Mouse (Mus musculus): ENCODE data around the gene Gpr37l1.

Gene Gpr37l1

DNA sequence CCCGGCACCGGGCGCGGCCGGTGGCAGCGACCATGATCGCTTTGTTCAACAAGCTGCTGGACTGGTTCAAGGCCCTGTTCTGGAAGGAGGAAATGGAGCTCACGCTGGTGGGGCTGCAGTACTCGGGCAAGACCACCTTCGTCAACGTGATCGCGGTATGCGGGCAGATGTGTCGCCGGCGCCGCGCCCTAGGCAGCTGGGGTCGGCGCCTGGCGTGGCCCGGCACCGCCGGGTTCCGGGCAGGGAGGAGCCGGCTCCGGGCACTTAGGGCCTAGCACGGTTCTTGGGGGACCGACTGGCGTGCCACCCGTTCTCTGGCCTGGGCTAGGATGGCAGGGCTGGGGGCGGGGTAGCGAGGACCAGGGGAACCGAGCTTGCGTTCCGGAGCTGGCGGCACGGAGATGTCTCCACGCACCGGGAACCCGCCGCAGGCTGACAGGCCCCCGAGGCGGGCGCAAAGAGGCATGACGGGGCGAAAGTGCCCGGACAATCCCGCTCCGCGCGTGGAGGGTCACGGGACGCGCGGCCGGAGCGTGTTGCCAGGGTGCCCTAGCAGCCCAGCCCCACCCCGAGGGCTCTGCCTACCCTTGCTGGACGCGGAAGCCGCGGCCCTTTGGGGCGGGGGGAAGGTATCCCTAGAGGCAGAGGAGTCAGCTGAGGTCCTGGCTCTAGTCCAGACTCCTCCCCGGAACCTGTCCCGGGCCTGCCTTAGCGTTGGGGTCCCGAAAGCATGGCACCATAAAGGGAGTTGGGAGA is 20.4 kb downstream of the Gpr37l1 start:
- DNase-seq, result peak; percentile 89

DNA sequence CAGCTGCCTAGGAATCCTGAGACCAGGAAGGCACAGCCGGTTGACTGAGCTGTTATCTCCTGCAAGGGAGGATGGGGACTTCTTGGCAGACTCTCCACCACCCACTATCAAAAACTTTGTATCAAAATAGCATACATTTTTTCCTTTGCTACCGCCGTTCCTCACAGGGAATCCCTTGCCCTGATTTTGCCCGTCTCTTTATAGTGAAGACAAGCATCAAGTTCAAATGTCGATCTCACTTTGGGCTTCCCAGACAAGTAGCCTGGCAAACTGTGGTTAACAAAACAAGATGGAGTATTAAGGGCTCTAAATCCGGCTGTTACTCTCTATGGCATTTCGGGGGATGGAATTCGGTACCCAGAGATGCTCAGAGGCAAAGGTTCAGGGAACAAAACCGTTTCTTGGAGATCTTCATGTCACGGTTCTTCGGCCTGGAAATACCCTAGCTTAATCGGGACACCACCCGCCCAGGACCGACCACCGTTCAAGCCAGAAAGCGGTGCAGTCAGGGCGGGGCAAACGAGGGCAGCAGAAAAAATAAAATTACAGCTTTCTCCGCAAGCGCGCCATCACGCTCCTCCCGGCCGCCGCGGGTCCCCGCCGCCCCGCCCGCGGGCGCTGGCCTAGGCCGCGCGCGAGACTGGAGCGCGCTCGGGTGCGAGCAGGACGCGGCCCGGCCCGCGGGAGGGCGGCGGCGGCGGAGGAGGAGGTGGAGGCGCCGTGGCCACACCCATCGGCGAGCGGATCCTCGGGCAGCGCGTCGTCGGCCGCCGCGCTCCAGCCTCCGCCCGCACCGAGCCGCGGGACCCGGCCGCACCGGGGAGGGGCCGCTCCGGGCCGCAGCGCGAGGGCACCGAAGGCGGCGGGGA is 21.2 kb downstream of the Gpr37l1 start, which contains the start of gene Arl8a:
Arl8a (plus strand) TSS at position 748 of the 869 bp plus-strand sequence.
- peak; percentile 93 to 96 for DNase-seq

DNA sequence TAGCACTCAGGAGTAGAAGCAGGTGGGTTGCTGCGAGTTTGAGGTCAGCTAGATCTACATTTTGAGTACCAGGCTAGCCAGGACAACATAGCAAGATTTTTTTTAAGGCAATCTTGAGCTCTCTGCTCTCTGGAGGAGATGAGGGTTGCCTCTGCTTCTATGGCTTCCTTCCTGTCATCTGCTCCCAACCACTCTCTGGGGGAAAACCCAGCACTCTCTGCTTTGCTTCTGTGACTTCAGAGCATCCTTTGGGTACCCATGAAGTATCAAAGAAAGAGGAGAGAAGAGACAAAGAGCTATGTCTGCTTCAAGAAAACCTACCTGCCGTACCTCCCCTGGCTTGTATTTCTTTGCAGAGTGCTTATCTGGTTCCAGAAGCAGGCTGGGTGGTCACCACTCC is 23.5 kb downstream of the Gpr37l1 start:
- DNase-seq, result no peak

DNA sequence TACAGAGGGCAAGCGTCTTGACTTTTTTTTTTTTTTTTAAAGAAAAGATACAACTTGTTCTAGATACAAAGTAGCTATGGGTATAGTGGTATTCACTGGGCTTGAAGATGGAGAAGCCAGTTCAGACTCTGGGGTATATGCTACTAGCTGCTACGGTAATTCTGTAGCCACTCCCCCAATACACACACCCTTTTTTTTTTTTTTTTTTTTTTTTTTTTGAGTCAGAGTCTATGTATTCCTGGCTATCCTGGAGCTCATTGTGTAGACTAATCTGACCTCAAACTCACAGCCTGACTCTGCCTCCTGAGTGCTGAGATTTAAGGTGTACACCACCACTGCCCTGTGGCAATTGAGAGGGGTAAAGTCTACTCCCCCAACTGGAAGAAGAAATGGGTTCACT is 25.0 kb downstream of the Gpr37l1 start:
- no peak for DNase-seq

GRCm38 (mm10) chr1:135139906-135140305 is 27.6 kb downstream of the Gpr37l1 start:
- no peak for DNase-seq

- peak; percentile 84 to 87 for DNase-seq
These were observed 31.0 kb downstream of the Gpr37l1 start for GRCm38 (mm10) chr1:135136500-135136899.

DNA sequence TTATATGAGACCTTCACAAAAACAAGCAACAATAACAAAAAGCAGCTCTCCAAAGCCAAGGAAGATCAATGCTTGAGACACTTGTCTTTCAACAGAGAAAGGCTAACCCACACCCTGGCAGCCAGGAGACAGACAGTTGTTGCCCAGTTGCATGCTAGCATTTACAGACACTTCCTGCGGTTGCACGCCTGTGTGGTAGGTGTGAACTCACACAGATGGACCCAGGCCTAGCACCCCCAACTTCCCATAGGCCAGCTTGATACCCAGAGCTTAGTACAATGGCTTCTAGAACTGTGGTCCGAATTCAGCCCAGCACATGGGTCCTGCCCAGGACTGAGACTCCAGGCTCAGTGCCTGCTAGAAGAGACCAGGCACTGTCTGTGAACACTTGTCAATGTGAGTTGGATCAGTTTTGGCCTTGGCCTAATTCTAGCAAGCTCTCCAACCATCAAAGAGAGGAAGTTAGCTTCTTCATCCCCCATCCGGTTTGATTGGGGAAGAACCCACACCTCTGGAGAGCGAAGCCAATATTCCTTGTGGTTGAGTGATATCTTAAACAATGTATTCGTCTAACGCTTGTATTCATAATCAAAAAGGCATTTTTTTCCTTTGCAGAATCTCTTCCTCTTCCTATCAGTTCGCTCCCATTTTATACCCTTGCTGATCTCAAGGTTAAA is 32.2 kb downstream of the Gpr37l1 start:
- no peak for DNase-seq

- DNase-seq, result no peak
These were observed 33.6 kb downstream of the Gpr37l1 start for GRCm38 (mm10) chr1:135133678-135134435.

GRCm38 (mm10) chr1:135132893-135133369 is 34.5 kb downstream of the Gpr37l1 start:
- no peak for DNase-seq

GRCm38 (mm10) chr1:135132473-135132872 is 35.0 kb downstream of the Gpr37l1 start, which contains the start of gene Ptpn7:
Gene Ptpn7, plus strand, starts transcription at chr1:135132700.
- DNase-seq, result peak; percentile 83

DNA sequence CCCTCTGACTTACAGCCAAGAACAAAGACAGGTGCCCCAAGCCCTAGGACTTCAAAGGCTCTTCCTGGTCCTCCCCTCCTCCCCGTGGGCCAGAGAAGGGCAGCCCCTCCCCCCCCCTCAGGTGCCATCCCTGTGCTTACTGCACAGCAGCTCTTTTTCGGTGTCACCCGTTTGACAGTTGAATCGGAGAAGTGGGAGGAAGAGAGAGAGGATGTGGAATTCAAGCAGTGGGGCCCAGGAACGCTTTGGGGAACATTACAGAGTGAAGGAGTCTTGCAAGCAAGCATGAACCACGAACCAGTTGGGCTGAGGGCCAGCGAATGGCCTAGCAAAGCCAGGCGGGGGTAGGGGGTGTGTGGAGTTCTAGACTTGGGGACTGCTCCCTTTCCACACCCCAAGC is 35.9 kb downstream of the Gpr37l1 start:
- no peak for DNase-seq

DNA sequence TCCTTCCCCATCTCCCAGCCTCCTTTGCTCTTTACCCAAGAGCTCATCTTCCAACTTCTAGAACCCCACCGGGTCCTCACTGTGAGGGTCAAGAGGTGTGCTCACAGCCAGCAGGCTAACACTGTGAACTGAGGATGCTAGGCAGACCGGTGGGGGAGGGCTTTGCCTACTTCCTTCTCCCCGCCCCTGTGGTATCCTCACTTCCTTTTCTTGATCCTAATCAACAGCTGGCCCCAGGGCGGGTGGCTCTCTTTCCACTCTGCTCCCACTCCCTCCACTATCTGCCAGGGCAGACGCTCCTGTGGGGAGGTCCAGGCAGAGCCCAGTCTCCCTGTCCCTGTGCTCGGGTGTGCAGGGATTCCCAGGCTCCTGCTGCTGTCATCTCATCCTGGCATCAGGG is 36.4 kb downstream of the Gpr37l1 start:
- no peak for DNase-seq

GRCm38 (mm10) chr1:135130376-135131018 is 37.0 kb downstream of the Gpr37l1 start:
- no peak for DNase-seq

- no peak for DNase-seq
These were observed 37.8 kb downstream of the Gpr37l1 start for GRCm38 (mm10) chr1:135129543-135130183.

GRCm38 (mm10) chr1:135128986-135129385 is 38.5 kb downstream of the Gpr37l1 start:
- no peak for DNase-seq

DNA sequence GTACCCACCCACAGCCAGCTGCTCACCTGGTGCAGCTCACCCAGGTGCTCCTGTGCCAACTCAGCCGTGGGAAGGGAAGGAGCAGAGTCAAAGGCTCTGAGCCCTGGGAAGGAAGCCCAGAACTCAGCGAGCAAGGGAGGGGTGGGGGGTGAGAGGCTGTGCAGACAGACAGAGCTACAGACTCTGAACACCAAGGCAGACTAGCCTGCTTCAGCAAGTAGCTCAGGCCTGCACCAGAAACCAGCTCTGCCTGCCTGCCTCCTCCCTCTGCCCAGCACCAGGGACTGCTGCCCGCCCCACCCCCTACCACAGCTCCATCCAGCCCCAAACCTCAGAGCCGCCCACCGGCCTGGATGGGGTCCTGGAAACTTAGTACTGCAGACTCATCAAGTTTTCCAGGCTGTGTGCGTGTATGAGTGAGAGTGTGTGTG is 39.5 kb downstream of the Gpr37l1 start:
- DNase-seq, result peak in 1 of 2 experiments; percentile 35

GRCm38 (mm10) chr1:135126443-135127027 is 40.9 kb downstream of the Gpr37l1 start:
- DNase-seq, result no peak

DNA sequence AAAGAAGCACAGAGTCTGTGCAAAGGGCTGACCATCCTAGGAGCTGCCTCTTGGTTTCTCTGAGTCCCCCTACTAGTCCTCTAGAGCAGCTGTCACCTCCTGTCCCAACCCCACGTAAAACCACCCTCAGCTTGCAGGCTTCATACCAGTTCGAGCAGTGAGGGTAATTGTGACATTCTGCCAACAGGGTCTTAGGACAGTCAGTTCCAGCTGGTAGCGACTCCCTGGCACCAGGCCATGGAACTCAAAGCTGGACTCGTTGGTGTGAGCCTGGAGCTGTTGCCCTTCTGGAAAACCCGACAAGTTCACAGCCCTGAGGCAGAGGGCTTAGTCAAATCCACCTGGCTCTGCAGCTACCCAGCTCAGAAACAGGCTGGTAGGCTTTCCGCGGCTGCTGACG is 41.5 kb downstream of the Gpr37l1 start:
- peak; percentile 87 to 88 for DNase-seq

- no peak for DNase-seq
These were observed 42.7 kb downstream of the Gpr37l1 start for GRCm38 (mm10) chr1:135124573-135125363.

GRCm38 (mm10) chr1:135112661-135113060 is 54.8 kb downstream of the Gpr37l1 start:
- peak; percentile 74 to 82 for DNase-seq

Measured in cerebellum, postnatal 10 days (tissue).